Mouse (Mus musculus) layer of hippocampus, postnatal 36 days (tissue): ENCODE measurements around the gene Ackr2. TPM values are rescaled to one million over a fixed set of nuclear protein-coding genes. Genes with fewer than 3 reads are reported as not detected.

Experiments
- DNase-seq, 2 experiments: peaks; one replicate each; pipeline ENCODE4 v3.0.0; 2022
- total RNA-seq, 2 experiments: library from RNA; stranded (reverse); gene quantifications; 2 replicates each; pipeline ENCODE4 v1.2.3; 2021

The Ackr2 gene
- total RNA-seq, 2 experiments from 2014 or later: 1.3 to 1.5 TPM

GRCm38 (mm10) chr9:121892057-121892687 lies 6.0 kb upstream of the Ackr2 start:
- no peak for DNase-seq

DNA sequence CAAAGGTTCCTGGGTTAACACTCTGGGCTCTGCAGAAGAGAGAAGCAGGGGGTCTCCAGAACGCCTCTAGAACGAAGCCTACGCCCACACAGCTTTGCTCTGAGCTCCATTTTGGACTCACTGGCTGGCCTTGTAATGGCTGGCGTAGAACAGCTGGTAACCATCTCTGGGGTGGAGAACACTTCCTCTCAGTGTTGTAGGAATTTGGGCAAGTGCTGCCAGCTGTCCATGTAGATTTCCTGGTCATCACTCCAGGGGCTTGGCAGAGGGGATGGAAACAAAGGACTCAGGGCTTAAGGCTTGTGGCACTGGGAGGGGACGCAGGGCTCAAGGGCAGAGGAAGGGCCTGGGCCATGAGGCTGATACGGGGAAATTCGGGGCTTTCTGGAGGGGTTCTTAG lies 3.7 kb upstream of the Ackr2 start:
- DNase-seq: no peak

GRCm38 (mm10) chr9:121895392-121895993 lies 2.7 kb upstream of the Ackr2 start:
- no peak for DNase-seq

DNA sequence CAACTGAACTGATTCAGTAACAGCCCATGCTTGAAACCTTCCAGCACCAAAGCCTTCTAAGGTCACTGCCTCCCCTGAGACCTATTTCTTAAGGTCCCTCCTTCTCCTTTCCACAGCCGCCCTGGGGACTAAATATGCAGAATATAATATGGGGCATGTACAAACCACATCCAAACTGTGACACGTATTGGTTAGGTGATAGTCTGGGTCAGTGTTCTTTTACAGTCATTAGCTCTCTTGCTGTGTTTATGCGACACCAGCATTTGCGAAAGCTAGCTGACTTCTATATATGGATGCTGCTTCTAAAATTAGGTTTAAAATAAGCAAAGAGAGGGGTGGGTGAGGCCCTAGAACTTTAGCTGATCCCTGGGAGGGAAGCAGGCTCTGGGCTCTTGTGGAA lies 1.3 kb upstream of the Ackr2 start:
- DNase-seq: no peak

DNA sequence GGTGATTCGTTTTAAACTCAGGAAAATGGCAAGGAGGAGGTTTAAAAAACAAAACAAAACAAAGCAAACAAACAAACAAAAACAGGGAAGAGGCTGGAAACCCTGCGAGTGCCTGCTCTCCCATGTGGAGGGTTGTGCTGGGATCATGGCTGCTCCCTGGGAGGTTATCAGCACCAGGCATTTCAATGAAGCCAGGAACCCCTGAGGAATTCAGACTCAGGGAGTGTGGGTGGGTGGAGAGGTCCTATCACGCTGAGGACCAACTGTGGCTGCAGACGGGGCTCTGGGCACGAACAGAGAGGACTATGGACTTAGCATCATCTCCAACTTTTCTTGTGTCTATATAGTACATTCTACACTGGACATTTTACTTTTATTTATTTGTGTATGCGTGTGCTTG lies 1.2 kb downstream of the Ackr2 start:
- DNase-seq: no peak

GRCm38 (mm10) chr9:121900282-121900855 lies 2.2 kb downstream of the Ackr2 start:
- DNase-seq: no peak

- no peak for DNase-seq
Measured at GRCm38 (mm10) chr9:121901710-121902700, 3.9 kb downstream of the Ackr2 start.

DNA sequence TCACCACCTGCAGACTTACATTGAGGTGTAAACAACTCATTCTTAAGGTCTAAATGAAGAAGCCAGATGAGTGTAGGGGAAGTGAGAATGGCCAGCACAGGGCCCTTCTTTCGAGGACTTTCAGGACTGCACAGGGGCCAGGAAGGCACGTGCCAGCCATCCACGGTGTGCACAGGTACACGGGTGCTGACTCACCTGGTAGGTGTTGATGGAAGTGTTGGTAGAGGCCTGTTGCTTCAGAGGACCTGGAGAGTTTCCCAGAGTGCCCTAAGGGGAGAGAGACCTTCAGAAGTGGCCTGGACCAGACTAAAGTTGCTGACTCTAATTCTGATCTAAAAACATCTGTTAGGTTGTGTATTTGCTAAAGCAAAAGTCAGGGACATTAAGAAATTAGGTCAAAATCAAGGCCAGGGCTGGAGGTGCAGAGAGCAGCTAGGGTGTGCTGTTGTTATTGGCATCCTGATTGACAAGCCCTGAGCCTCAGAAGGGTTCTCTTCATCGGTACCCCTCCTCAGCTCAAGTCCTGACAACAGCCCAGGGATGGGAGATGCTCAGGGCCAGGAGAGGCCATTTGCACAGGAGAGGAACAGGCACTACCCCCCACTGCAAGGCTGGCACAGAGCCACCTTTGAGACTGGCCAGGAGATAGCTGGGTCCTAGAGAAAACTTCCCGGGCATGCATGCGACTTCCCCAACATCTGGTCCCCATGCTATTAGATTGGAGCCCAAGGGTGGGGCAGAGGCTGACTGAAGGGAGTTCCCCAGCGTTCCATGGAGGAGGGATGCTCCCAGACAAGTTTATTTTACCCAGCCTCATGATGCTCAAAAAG lies 5.5 kb downstream of the Ackr2 start:
- DNase-seq: no peak

GRCm38 (mm10) chr9:121904319-121904718 lies 6.2 kb downstream of the Ackr2 start:
- no peak for DNase-seq

DNA sequence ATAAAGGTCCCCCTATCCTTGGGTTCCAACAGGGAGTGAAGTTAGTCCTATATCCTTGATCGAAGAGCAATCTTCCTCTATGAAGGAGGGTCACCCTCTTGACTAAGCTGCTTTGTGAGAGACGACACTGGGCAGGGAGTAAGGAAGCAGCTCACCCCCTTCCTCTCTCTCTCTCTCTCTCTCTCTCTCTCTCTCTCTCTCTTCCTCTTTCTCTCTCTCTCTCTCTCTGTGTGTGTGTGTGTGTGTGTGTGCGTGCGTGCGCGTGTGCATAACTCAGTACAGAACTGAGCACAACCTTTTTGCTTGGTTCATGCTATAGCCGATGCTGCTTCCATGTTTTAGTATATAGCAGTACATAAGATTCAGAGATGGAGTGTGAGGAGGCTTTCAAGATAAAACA lies 6.8 kb downstream of the Ackr2 start:
- no peak for DNase-seq

- no peak for DNase-seq
Measured at GRCm38 (mm10) chr9:121905556-121906185, 7.5 kb downstream of the Ackr2 start.

GRCm38 (mm10) chr9:121906456-121906855 lies 8.3 kb downstream of the Ackr2 start:
- no peak for DNase-seq

GRCm38 (mm10) chr9:121907356-121908070 lies 9.4 kb downstream of the Ackr2 start:
- no peak for DNase-seq

GRCm38 (mm10) chr9:121908321-121908720 lies 10.2 kb downstream of the Ackr2 start:
- no peak for DNase-seq

- no peak for DNase-seq
Measured at GRCm38 (mm10) chr9:121909635-121910034, 11.5 kb downstream of the Ackr2 start.

- DNase-seq: no peak
Measured at GRCm38 (mm10) chr9:121911196-121911595, 13.0 kb downstream of the Ackr2 start.

DNA sequence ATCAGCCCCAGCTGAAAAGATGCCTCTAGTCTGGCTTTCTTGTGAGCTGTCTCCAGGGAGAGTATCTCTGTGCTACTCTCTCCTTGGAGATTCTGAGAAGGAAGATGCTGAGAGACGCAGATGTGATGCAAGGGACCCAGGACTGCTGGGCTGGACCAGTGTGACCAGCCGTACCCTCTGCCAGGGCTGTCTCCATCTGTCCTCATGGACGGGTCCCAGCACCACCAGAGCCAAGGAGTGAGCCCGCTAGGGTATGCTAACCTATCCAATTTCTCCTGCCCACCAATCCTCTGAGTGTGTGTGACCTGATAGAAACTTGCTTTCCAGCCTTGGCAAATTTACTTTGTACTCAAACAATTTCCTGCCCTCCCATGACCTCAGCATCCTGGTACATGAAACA lies 14.6 kb downstream of the Ackr2 start:
- no peak for DNase-seq

DNA sequence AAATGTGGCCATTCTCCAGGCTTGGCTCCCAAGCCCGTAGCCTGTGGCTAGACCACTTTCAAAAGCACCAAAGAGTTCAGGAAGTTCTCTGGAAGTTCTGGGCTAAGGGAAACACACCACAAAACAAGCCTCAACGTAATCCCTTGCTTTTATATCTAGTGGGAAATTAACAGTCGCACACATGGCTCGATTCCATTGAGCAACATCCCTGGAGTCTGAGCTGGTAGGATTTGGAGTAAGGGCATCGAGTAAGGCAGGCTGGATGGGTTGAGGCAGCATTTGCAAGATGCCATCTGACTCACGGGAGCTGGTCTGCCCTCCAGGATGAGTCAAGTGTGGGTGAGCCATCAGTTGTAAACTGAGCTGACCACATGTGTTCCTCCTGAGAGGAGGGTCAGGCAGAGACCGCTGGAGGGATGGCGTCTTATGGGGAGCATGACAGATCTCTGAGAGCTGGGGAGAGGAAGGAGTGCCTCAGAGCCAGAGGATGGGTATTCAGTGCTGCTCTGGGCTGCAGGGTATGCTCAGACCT lies 16.1 kb downstream of the Ackr2 start:
- DNase-seq: no peak

DNA sequence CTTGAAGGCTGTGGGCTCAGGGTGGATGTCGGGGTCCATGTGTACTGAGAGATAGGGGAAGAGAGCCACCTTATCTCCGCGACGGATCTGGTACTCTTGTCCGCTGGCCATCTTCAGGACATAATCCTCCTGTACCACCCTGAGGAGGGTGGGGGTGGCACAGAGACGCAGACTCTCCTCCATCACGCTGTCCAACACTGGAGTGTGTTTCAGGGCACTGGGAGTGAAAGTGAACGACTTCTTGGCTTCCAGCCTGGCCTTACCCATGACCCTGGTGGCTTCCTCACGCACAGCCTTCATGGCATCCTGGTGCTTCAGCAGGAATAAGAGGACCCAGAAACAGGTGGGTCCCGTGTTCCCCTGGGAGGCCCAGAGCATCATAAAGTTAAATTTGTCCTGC lies 16.9 kb downstream of the Ackr2 start:
- DNase-seq: no peak

DNA sequence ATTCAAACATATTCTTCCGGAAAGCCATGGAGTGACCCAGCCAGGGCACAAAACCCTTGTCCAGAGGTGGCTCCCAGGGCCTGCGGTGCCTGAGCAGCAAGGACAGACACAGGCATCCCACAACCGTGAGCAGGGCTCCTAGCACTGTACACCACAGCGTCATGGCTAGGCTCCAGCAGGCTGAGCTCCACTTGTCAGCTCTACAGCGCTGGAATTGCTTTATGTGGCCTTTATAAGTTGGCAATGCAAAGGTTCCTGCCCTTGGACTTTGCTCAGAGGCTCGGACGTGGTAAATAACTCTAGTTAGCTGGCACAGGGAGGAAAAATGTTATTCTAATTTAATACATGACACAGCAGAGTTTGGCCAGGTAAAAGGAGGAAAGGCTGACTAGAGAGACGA lies 17.9 kb downstream of the Ackr2 start, which contains the start of gene Cyp8b1:
Gene Cyp8b1, minus strand, starts transcription at position 204 of the 400 bp plus-strand sequence.
- no peak for DNase-seq
